Mouse (Mus musculus): ENCODE data around the gene Mtss1l. TPM values are rescaled to one million over a fixed set of nuclear protein-coding genes. Genes with fewer than 3 reads are reported as not detected.
A peak's percentile ranks its signal among the peaks of the same experiment; 100 is the strongest.

Mtss1l gene
- polyA plus RNA-seq (2015; fragmentation: Nextera tagmentation; extraction: Ambion mirVana) = 0.75 and 0.89 TPM in 2 replicates

DNA sequence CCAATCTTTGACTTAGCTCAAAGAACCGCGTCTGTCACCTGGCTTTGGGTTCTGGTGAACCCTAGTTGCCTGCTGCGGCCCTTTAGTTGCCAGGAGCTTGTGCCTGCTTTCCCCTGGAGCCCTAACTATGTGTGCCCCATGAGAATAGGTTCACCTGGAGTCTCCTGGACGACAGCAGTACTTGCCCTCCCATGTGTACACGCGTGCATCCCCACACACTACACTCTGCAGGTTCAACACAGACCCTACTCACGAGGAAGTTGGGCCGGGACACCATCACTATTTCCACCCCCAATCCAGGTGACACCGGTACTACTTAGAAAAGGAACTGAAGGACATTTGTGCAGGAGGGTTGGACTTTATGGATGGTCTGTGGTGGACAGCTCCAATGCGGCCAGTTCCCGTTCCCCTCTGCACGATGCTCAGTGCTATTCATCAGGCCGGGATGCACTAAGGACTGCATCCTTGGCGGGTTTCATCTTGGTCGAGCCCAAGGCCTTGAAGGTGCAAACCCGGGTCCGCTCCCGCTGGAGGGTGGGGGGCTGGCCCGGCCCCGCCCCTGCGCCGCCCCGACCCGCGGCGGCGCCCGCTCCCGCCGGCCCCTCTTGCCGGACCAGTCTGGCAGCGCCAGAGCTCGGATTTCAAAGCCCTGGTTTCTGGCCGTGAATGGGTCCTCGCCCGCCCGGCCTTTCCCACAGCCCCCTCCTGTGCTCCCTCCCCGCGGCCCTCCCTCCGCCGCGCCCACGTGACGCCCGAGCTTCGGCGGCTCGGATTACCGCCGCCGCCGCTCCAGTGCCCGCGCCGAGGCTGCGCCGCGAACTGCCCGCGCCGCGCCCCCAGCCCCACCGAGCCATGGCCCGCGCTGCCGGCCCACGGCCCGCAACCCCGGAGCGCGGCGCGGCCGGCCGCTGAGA is at the start of gene Mtss1l:
TSS of gene Mtss1l (plus strand) at position 792 of the 914 bp plus-strand sequence.
- Histone ChIP-seq H3K27me3 (peaks cover 52% of the 10 kb centered on the region), H3K36me3 (no peaks in the 10 kb centered on the region), H3K9me3 (replicated peaks) (no peaks in the 10 kb centered on the region), H3K27ac (no peak within 1 kb of the TSS; the same call in 1 of the 2 replicates), H3K9ac (peak within 1 kb of the TSS; percentile 59), H3K4me2 (peak within 1 kb of the TSS; percentile 71), H3K4me1 (replicated peaks) (peaks cover 52% of the 10 kb centered on the region), H3K4me3 (replicated peaks) (peak within 1 kb of the TSS; percentile 61)
- 3% methylated on average over 73 of the region's 75 CpGs for WGBS (ENCODE audit: insufficient replicate concordance)
- DNase-seq (no peak), ATAC-seq (ENCODE audit: low read depth) (peak; percentile 50)

DNA sequence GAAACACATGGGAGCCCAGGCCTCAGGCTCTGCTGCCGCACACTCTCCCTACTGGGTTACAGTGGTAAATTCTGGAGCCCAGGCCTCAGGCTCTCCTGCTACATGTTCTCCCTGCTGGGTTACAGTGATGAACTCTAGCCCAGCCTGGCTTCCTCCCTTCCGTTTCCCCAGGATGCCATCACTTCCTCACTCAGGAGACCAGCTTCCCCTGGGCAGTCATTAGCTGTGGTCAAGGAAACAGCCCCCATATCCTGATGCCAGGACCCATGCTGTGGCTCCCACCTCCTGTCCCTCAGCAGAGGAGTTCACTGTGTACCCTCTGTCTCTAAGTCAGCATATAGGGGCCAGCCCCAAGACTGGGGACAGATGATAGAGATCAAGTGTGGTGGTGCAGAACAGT is 49.1 kb upstream of the Mtss1l start:
- peaks cover 48% of the 10 kb centered on the region for H3K36me3 ChIP-seq
- H3K27me3 ChIP-seq = no peaks in the 10 kb centered on the region
- ATAC-seq (ENCODE audit: low read depth) (no peak), DNase-seq (no peak)
- no peak overlapping the region for H3K4me3 ChIP-seq (replicated peaks)
- H3K9me3 ChIP-seq (replicated peaks) = no peaks in the 10 kb centered on the region
- 85% methylated on average over 2 of the region's 2 CpGs for WGBS (ENCODE audit: insufficient replicate concordance)
- H3K9ac ChIP-seq = no peak overlapping the region
- no peak overlapping the region for H3K27ac ChIP-seq
- H3K4me2 ChIP-seq = no peak overlapping the region
- H3K4me1 ChIP-seq (replicated peaks) = peaks cover 27% of the 10 kb centered on the region

DNA sequence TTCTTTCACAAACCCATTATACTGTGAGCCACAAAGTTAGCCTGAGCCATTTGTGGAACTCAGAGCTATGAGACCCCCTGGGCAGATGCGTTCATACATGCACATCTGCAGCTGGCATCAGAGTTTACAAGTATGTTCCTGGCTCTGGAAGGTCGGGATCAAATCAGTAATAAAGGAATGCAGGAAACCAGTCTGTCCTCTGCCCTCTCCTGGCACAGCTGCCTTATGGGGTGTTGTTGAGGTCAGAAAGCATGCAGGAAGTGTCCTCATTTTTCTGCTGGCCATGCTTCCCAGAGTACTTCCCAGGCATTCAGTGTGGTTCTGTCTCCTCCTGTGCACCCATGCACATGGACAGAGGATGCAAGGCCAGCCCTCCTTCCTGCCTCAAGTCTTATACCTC is 48.1 kb upstream of the Mtss1l start:
- 60% methylated on average over 2 of the region's 2 CpGs for WGBS (ENCODE audit: insufficient replicate concordance)
- no peaks in the 10 kb centered on the region for H3K27me3 ChIP-seq
- H3K4me1 ChIP-seq (replicated peaks) = peaks cover 18% of the 10 kb centered on the region
- no peak overlapping the region for H3K9ac ChIP-seq
- no peak overlapping the region for H3K4me2 ChIP-seq
- no peak overlapping the region for H3K4me3 ChIP-seq (replicated peaks)
- DNase-seq (no peak), ATAC-seq (ENCODE audit: low read depth) (no peak)
- H3K9me3 ChIP-seq (replicated peaks) = no peaks in the 10 kb centered on the region
- no peak overlapping the region for H3K27ac ChIP-seq
- H3K36me3 ChIP-seq = peaks cover 57% of the 10 kb centered on the region

DNA sequence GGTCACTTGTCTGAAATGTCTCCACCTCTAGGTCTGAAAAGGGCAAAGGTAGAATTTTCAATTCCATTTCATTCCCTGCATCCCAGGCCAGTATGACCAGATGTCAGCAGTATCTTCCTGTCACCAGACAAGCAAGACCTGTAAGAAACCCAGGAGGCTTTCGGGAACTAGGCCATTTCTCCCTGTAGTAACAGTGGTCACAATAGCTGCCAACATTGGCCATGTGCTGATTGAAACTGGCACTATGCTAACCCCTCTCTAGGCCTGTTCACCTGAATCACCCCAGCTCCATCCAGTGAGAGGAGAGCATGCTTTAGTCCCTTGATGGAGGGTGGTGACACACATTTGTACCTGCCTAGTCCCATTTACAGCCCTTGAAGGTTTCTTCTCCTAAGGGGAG is 46.7 kb upstream of the Mtss1l start:
- Histone ChIP-seq H3K9ac (no peak overlapping the region), H3K36me3 (peaks cover 61% of the 10 kb centered on the region), H3K4me3 (replicated peaks) (no peak overlapping the region), H3K27ac (no peak overlapping the region), H3K4me1 (replicated peaks) (peaks cover 10% of the 10 kb centered on the region), H3K27me3 (no peaks in the 10 kb centered on the region), H3K4me2 (no peak overlapping the region), H3K9me3 (replicated peaks) (no peaks in the 10 kb centered on the region)
- ATAC-seq (ENCODE audit: low read depth) = no peak
- WGBS (ENCODE audit: insufficient replicate concordance) = 86% methylated on average over 1 of the region's 1 CpGs
- no peak for DNase-seq

DNA sequence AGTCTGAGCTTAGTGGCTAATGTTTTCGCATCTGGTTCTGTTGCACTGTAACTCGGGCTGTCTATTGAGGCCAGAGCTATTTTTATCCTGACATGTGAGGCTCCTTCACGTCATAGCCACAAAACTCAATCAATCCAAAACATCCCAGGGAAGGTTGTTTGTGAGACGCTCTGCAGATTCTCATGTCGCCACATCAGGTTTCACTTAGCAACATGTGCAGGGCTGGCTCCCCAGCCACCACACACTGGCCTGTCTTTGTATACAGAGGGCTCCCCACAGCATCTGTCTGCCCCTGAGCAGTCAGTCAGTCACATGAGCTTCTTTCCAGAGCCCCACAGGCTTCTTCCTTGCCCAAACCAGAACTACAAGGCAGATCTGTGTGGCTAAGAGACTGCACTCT is 44.6 kb upstream of the Mtss1l start:
- DNase-seq (no peak), ATAC-seq (ENCODE audit: low read depth) (no peak)
- WGBS (ENCODE audit: insufficient replicate concordance) = 73% methylated on average over 5 of the region's 5 CpGs
- Histone ChIP-seq H3K4me1 (replicated peaks) (no peaks in the 10 kb centered on the region), H3K4me2 (no peak overlapping the region), H3K9ac (no peak overlapping the region), H3K36me3 (peaks cover 52% of the 10 kb centered on the region), H3K4me3 (replicated peaks) (no peak overlapping the region), H3K27ac (no peak overlapping the region), H3K27me3 (no peaks in the 10 kb centered on the region), H3K9me3 (replicated peaks) (no peaks in the 10 kb centered on the region)

DNA sequence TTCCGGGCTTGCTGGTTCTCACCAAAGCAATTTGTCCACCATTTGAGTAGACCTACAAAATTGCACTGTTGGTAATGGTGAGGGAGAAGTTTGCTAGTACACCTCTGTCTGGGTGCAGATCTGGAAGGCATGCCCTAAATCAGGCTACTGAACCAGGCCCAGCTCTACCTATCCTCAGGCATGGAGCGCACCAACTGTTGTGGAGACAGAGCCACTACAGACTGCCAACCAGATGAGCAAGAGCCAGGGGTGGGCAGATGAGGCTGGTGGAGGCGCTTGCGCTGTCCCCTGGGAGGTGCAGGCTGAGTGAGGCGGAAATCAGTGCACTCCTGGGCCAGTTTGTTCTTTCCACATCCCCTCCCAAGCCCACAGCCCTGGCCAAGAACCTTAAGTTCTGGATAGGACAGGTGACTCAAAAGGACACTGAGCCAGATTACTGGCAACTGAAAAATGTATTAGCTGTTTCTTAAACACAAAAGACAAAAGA is 44.1 kb upstream of the Mtss1l start:
- Histone ChIP-seq H3K27ac (no peak overlapping the region), H3K27me3 (no peaks in the 10 kb centered on the region), H3K4me2 (no peak overlapping the region), H3K36me3 (peaks cover 47% of the 10 kb centered on the region), H3K9me3 (replicated peaks) (no peaks in the 10 kb centered on the region), H3K4me1 (replicated peaks) (no peaks in the 10 kb centered on the region), H3K9ac (no peak overlapping the region), H3K4me3 (replicated peaks) (no peak overlapping the region)
- ATAC-seq (ENCODE audit: low read depth) (no peak), DNase-seq (no peak)
- 88% methylated on average over 5 of the region's 5 CpGs for WGBS (ENCODE audit: insufficient replicate concordance)

DNA sequence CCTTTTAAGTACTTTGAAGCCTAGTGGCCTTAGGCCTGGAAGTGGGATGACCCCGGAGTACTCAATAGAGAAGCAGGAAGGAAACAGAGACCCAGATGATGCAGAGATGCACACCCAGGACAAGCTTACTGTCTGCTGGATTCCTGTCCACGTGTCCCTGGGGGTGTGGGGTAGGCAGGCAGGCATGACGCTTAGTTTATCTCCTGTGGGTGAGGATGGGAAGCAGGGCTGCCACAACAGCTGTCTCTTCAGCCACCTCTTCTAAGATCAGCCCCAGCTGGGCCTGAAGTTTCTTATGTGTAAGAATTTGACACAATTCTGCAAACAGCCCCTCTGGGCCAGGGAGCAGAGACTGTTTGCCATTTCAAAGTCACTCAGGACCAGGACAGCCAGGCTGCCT is 42.3 kb upstream of the Mtss1l start:
- no peaks in the 10 kb centered on the region for H3K9me3 ChIP-seq (replicated peaks)
- 54% methylated on average over 3 of the region's 3 CpGs for WGBS (ENCODE audit: insufficient replicate concordance)
- H3K4me2 ChIP-seq = no peak overlapping the region
- ATAC-seq (ENCODE audit: low read depth) = no peak
- no peaks in the 10 kb centered on the region for H3K4me1 ChIP-seq (replicated peaks)
- H3K4me3 ChIP-seq (replicated peaks) = no peak overlapping the region
- DNase-seq = no peak
- peaks cover 46% of the 10 kb centered on the region for H3K36me3 ChIP-seq
- no peaks in the 10 kb centered on the region for H3K27me3 ChIP-seq
- no peak overlapping the region for H3K27ac ChIP-seq
- H3K9ac ChIP-seq = no peak overlapping the region

DNA sequence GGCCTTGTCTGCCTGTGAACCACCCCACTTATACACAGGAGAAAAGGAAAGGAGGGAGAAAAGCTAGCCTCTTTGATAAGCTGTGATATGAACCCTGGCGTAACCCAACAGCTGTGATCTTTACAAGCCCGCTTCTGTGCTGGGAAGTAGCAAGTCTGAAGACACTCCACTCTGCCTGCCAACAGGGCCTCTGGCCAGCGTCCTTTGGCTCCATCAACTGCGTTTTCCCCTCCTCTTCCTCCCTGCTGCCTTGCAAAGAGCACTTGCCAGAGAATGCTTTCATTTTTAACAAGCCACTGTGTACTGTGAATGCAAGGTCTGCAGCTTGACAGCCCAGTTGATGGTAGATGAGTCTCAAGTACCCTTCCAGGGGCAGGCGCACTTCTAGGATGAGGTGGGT is 33.5 kb upstream of the Mtss1l start:
- 82% methylated on average over 5 of the region's 5 CpGs for WGBS (ENCODE audit: insufficient replicate concordance)
- Histone ChIP-seq H3K4me2 (no peak overlapping the region), H3K9ac (no peak overlapping the region), H3K36me3 (peaks cover 52% of the 10 kb centered on the region), H3K4me3 (replicated peaks) (no peak overlapping the region), H3K27ac (no peak overlapping the region), H3K4me1 (replicated peaks) (peaks cover 19% of the 10 kb centered on the region), H3K9me3 (replicated peaks) (no peaks in the 10 kb centered on the region), H3K27me3 (no peaks in the 10 kb centered on the region)
- ATAC-seq (ENCODE audit: low read depth) (no peak), DNase-seq (no peak)

DNA sequence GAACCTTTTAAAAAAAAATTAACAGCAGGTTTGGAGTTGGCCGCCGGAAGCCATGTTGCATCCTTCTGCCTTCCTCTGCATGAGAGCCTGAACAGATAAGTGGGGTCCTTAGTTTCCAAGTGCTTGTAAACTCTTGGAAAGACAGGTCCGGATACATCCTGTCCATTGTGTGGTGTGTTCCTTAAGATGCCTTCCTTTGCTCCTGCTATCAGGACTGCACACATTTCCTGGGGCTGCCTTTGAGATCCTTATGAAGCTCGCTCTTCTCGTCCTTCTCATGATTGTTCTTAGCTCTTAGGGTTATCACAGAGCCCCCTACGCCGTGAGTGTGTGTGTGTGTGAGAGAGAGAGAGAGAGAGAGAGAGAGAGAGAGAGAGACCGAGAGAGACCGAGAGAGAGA is 31.3 kb upstream of the Mtss1l start:
- ATAC-seq (ENCODE audit: low read depth) = peak; percentile 76

DNA sequence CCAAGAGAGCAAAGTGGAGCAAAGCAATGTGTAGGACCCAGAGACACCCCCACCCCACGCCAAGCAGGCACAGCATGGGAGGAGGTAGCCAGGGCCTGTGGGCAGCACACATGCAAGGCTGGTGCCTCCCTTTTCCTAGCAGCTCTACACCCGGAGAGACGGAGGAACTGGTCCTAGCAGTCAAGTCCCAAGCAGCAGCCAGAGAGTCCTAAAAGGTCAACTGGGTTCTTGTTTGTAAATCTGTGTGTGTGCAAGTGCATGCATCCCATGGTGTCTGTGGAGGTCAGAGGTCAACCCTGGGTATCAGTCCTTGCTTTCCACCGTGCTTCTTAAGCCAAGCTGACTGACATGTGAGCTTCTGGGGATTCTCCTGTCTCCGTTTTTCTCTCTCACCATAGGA is 27.1 kb upstream of the Mtss1l start:
- DNase-seq (no peak), ATAC-seq (ENCODE audit: low read depth) (no peak)
- H3K36me3 ChIP-seq = peaks cover 50% of the 10 kb centered on the region

More for the DNA sequence above, 31.3 kb upstream of the Mtss1l start:
- no peak overlapping the region for H3K9ac ChIP-seq
- H3K9me3 ChIP-seq (replicated peaks) = no peaks in the 10 kb centered on the region
- peak overlapping the region; percentile 50; the same call in 1 of the 2 replicates for H3K27ac ChIP-seq
- H3K36me3 ChIP-seq = peaks cover 47% of the 10 kb centered on the region
- 39% methylated on average over 9 of the region's 9 CpGs for WGBS (ENCODE audit: insufficient replicate concordance)
- DNase-seq = no peak
- H3K4me1 ChIP-seq (replicated peaks) = peaks cover 19% of the 10 kb centered on the region
- no peak overlapping the region for H3K4me3 ChIP-seq (replicated peaks)
- H3K4me2 ChIP-seq = no peak overlapping the region
- H3K27me3 ChIP-seq = no peaks in the 10 kb centered on the region

DNA sequence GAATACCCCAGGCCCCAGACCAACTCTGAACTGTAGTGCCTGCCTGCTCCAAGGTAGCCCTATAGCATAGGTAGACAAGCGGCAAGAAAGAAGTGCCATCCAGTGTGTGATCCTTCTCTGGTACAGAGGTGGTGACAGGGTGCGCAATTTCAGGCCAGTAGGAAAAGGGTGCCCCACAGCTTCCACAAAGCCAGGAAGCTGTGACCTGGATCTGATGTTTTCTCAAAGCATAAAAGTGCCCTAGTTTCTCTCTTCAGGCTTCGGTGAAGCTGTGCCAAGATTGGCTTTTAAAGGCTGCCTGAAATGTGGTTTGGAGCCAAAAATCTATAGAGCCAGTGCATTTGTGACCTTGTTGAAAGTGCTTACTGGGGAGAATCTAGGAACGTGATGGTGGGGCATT is 26.4 kb upstream of the Mtss1l start:
- Histone ChIP-seq H3K4me3 (replicated peaks) (no peak overlapping the region), H3K4me1 (replicated peaks) (0 out of 2 replicates have a peak, but pooled peaks cover 3% of the 10 kb centered on the region), H3K27me3 (no peaks in the 10 kb centered on the region), H3K9me3 (replicated peaks) (no peaks in the 10 kb centered on the region), H3K9ac (no peak overlapping the region), H3K27ac (no peak overlapping the region), H3K4me2 (no peak overlapping the region), H3K36me3 (peaks cover 53% of the 10 kb centered on the region)
- ATAC-seq (ENCODE audit: low read depth) (no peak), DNase-seq (no peak)
- 77% methylated on average over 4 of the region's 4 CpGs for WGBS (ENCODE audit: insufficient replicate concordance)

More for the DNA sequence above, 27.1 kb upstream of the Mtss1l start:
- Histone ChIP-seq H3K4me1 (replicated peaks) (peaks cover 6% of the 10 kb centered on the region; the same call in 1 of the 2 replicates), H3K9me3 (replicated peaks) (no peaks in the 10 kb centered on the region), H3K27me3 (no peaks in the 10 kb centered on the region), H3K4me2 (no peak overlapping the region), H3K4me3 (replicated peaks) (no peak overlapping the region), H3K9ac (no peak overlapping the region), H3K27ac (no peak overlapping the region)
- 71% methylated on average over 5 of the region's 5 CpGs for WGBS (ENCODE audit: insufficient replicate concordance)
